Mouse (Mus musculus): ENCODE data around the gene Shd. TPM values are rescaled to one million over a fixed set of nuclear protein-coding genes. Genes with fewer than 3 reads are reported as not detected.
A peak's percentile ranks its signal among the peaks of the same experiment; 100 is the strongest.

Shd gene
- total RNA-seq, 2 experiments from 2014 or later: 0.50 to 0.99 TPM

DNA sequence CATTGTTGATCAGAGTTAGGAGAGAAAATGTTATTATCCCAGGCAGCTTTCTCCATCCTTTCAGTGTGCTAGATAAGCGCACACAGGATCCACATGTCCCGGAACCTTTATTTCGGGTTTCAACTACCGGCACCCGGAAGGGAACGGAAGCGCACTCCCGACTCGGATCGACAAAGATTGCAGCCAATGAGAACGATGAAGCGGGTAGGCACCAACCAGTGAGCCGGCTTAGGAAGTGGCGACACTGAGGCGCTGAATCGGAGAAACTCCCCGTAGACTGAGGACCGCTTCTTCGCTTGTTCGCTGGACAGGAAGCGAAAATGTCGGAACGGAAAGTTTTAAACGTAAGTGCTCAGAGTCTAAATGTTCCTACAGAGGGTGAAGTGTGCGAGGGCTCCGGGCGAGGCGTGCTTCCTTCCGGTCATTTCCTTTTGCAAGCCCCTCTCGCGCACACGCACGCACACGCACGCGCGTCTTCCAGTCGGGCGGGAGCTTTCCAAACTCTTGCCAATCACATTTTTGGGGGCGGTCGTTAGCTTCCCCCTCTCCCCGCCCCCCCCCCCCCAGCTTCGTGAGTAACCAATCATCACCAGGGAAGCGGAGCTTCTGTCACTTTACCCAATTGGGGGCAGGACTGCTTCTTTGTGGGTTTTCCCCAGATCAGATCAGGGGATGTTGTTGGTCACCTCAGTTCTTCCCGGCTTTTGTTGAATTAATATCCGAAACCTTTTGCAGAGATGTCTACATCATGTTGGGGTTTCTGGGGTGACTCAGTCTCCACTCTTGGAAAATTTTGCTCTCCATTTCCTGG lies 11.1 kb upstream of the Shd start, which contains the start of gene Yju2:
Gene Yju2, plus strand, starts transcription at position 182 of the 811 bp plus-strand sequence.
- peak; percentile 91 to 92 for DNase-seq

DNA sequence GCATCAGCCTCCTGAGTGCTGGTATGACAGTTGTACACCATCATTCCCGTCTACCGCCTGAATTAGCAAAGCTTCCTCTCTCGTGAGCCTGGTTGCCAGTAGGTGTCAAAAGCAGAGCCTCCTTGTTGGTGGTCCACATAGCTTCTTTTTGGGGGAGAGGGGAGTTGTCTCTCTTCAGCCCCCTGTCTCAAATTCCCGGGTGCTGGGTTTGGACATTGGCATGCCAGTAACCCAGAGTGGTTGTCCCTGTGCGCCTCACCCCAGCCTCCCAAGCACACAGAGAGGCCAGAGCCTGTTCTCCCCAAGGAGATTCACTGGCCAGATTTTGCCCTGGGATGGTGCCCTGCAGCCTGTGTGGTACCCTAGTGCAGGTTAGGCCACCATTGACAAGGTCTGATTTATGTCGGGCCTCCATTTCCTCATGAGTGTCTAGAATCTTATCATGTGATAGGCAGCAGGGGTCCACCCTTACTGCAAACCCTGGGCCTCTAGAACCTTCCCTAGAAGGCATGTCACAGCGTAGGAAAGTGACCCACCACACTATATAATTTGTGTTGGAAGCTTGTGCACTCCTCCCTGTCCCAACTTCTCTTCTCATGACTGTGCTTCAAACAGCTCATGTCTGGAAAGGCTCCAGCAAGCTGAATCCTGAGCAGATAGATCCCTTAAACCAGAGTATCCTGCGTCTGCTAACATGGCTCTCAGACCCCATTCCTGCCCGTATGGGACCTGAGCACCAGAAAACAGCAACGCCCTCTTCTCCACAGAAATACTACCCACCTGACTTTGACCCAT lies 10.1 kb upstream of the Shd start:
- no peak for DNase-seq

DNA sequence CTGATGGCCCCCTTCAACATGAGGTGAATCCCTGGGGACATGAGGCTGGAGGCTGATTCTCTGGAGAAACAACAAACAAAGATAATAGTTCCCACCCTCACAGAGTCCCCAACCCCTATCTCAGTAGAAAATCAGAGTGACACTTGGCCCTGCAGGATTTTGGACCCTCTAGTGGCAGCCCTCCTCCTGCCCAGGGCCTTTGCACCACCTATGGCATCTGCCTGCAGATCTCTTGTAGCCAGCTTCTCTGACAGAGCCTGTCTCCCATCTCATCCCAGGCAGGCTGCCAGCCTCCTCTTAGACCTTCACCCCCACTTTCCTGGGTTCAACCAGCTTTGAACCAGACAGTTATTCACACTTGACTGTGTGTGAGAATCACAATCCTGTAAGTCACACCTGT lies 9.5 kb upstream of the Shd start:
- no peak for DNase-seq

DNA sequence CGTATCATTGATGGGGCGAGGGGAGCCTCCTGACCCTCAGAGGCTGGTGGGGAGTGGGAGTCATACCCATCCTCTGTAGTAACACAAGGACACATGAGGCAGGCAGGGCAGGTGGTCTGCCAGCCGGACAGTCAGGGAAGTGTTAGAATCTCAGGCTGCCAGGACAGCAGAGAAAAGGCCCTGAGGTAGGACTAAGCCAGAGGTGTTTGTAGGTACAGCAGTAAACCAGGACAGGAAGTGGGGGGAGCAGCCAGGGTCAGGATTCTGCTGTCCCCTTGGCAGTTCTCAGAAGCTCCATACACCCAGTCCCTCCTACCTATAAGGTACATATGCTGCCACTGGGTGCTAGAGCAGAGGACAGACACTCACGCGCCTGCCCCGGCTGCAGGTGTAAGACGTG lies 8.6 kb upstream of the Shd start:
- DNase-seq: no peak

DNA sequence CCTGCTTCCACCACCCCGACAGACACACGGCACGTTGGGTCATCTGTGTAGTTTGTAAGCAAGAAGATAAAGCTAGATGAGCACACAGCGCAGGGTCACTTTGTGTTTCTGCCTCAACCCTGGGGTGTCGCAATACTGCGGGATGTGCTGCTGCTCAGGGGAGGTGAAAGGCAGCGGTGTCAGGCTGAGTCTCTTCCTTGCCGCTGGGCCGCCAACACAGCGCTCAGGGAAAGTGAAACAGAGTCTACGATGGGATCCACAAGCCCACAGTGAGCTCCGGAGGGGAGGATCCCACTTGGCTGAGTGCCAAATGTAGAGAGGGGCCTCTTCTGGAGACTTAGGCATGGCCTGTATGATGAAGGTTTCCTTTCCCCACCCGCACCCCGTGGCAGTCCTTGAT lies 7.1 kb upstream of the Shd start:
- peak; percentile 36 to 41 for DNase-seq

DNA sequence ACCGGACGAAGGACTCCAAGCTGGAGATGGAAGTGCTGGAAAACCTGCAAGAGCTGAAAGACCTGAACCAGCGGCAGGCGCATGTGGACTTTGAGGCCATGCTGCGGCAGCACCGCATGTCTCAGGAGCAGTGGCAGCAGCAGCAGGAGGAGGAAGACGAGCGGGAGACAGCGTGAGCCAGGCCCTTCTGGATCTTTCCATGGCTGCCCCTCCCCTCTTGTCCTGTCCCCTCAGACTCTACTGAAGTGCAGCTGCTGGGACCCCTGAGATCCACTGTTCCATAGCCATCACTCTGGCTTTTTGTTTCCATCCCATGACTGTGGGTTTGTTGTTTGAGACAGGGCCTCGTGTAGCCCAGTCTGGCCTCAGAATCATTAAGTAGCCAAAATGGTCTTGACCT lies 5.8 kb upstream of the Shd start:
- no peak for DNase-seq

DNA sequence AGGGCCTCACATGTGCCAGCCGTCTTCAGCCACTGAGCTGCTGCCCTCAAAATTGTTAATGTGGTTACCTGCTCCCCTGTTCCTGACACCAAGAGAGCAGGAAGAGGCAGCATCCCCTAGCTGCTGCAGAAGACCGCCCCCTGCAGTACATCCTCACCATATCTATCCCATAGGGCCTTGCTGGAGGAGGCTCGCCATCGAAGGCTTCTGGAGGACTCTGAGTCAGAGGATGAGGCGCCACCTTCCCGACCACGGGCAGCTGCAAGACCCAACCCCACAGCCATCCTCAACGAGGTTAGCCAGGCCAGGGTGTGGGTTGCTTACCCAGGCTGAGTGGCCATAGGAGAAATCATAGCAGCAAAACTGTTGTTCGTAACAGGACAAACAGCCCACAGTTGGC lies 5.3 kb upstream of the Shd start:
- DNase-seq: no peak

DNA sequence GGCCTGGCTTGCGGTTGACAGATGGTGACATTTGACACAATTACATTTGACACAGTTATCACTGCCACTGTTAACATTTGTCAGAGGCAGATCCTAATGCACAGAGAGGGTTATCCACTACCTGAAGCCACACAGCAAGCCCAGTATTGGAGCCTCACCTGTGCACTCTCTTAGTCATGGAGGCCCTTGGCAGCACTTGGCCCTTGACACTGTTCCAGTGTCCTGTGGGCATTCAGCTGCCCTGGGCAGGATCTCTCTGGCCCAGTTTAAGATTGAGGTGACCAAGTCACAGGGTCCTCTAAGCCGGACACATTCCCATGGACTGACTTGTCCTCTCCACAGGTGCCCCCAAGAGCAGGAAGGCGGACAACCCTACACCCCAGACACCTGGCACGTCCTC lies 3.1 kb upstream of the Shd start:
- DNase-seq: no peak

DNA sequence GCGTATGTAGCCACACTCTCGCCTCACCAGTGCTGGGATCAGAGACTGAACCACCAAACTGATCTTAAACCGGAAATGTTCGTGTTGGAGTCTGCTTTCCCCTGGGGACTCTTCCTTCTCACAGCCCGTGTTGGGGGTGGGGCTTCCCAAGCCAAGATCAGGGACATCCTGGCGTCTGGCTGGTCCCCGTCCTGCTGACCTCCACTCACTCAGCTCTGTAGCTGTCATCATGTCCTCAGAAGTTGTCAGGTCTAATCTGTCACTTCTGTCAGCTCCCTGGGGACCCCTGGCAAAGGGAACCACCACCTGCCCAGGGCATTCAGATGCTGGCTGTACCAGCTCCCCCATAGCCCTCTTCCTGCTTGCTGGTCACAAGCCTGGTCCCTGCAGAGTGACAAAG lies 2.1 kb upstream of the Shd start:
- no peak for DNase-seq

DNA sequence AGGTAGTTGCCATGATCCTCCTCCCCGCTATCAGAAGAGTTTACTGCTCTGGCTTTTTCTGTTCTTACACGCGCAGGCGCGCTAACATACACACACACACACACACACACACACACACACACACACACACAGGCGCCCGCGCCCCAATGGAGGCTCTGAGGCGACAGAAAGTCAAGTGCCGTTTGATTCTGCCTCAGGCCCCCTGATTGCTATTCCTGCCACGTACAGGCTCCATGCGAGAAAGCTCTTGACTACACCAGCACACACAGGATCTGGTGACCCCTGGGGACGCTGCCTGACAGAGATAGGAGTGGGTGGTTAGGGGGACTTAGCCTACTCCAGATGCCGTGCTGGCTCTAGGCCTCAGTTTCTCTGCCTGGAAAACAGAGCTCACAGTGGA lies 707 bp upstream of the Shd start:
- no peak for DNase-seq

DNA sequence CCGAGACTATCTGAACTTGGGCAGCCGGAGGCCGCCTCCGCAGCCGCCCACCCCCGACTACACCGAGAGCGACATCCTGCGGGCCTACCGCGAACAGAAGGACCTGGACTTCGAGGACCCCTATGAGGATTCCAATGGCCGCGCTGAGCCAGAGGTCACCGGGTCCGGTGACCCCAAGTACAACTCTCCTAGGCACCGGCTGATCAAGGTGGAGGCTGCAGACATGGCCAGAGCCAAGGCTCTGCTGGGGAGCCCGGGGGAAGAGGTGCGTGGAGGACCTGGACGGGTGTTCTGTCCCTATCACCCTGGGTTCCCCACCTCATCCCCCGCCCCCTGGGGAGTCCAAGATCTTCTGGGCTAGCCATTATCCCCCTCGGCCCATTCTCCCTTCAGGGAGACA lies 1.2 kb downstream of the Shd start:
- DNase-seq: no peak

DNA sequence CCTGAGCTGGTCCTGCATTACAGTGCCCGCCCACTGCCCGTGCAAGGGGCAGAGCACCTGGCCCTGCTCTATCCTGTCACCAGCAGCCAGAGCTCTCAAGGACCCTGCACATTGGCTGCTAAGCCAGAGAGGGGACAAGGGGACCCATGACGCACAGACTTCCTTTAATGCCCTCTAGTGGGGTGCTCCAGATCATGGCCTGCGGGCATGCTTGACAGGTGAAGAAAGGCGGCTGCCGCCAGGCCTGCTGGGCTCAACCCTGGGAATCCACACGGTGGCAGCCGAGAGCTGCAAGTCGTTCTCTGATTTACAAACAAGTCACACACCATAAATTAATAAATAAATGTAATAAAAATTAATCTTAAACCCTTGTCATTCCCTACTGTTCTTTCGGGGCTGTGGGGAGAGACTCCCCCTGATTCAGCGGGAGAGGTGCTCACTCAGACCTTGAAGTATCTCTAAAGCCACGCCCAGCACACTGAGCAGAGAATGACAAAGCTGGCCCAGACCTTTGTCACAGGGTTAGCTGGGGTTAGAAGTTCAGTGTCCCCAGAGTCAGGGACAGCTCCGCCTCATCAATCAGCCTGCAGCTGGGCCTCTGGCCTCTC lies 6.1 kb downstream of the Shd start:
- DNase-seq: peak; percentile 81 to 91

DNA sequence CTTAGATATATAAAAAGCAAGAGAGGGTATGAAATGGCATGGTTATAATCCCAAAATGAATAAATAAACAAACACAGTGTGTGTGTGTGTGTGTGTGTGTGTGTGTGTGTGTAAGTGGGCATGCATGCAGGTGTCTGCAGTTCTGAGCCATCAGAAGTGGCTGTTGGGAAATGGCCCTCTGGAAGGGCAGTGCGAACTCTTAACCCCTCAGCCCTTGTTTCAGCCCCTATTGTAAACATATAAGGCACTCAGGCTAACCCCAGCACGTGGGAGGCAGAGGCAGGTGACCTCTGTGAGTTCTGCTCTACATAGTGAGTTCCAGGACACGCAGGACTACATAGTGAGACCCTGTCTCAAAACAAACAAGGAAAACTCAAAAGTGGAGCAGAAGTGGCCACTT lies 7.0 kb downstream of the Shd start:
- DNase-seq: no peak

DNA sequence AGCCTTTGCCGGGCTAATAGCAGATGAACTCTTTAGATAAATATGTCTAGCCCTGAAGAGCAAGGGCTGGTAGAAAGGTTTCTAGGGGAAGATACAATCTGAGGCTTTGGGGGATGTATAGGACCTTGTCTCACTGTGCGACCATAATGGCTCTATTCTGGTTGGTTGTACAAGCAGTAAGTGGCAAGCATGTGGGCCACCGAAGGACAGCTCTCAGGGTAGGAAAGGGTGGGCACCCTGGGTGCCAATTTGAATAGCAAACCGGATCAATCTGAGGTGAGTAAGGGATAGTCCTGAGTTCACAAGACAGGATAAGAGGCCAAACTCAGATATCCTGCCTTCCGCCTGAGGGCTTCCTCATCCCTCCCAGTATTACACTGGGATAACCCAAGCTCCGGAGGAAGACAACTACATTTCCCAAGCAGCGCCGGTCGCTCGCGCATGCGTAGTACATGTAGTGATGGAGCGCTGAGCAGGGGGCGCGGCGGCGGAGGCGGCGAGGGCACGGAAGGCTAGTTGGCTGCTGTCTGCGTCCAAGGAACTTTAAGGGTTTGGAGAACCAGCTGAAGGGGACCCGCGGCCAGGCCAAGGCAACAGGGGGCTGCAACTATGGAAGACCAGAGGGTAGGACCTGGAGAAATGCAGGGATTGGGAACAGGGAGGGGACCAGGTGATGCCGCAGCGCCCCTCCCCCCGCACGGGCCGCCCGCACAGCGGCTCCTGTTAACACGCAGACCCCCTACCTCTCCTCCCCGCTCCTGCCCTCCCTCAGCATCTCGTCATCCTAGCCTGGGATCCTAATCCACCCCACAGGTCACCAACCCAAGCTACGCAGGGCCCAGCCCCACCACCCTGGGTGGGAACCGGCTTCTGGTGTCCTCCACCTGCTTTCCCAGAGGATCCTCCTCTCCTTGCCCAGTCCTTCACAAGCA lies 16.0 kb downstream of the Shd start, which contains the start of gene Fsd1:
Gene Fsd1, plus strand, starts transcription at position 480 of the 932 bp plus-strand sequence.
- peak; percentile 27 to 50 for DNase-seq

DNA sequence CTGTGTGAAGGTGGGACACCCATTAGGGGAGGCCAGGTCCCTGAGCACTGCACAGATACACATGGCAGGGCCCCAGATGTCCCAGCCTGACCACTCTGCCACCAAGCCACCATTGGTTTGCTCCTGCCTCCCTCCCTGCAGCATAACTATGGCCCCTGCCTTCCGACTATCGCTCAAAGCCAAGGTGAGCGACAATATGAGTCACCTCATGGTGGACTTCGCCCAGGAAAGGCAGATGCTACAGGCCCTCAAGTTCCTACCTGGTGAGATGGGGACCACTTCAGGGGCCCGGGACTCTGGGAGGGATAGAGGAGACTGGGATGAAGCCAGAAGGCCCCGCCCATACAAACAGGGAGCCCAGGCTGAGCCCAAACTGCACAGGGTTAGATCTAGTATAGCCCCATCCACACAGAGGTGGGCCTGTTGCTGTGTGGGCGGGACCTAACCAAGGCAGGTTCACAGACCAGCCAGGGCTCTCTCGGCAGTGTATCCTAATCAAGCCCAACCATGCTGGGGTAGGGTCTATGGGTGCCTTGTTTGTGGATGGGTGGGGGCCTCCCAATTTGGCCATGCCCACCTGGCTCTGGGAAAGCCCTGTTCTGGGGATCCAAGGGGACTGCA lies 20.1 kb downstream of the Shd start:
- no peak for DNase-seq

DNA sequence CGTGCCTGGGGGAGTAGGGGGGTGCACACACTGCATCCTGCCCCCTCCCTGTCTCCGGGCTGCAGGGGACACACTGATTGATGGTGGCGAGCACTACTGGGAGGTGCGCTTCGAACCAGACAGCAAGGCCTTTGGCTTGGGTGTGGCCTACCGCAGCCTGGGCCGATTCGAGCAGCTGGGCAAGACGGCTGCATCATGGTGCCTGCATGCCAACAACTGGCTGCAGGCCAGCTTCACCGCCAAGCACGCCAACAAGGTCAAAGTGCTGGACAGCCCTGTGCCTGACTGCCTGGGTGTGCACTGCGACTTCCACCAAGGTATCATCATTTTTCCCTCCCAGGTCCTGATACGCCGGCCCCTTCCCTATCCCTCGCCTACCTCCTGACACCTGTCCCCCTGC lies 25.7 kb downstream of the Shd start:
- peak; percentile 87 to 88 for DNase-seq

DNA sequence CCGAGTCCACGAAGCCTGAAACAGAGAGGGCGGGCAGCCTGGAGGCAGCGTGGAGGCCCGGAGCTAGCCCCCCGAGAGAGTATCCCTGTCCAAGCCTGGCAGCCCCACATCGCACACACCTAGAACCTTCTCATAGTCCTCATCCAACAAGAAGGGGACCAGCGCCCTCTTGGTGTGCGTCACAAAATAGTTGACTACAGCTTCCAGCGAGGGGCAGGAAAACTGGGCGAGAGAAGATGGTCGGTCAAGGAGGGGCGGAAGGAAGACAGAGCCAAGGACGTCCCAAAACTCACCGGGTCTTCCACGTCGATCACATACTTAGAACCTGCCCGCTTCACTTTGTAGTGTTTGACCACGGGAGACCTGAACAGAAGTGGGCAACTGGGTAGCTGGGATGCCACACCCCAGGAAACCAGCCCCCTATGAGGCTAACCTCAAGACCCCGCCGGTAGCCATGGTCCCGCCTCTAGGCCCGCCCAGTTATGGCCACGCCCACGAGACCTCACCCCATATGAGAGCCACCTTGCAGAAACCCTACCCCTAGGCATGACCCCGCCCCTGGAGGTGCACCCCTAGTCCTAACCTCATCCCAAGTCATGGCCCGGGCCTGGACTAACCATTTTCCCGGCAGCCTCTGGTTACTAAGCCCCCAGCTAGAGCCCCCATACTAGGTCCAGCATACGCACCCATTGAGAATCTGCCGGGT lies 29.7 kb downstream of the Shd start:
- DNase-seq: no peak

DNA sequence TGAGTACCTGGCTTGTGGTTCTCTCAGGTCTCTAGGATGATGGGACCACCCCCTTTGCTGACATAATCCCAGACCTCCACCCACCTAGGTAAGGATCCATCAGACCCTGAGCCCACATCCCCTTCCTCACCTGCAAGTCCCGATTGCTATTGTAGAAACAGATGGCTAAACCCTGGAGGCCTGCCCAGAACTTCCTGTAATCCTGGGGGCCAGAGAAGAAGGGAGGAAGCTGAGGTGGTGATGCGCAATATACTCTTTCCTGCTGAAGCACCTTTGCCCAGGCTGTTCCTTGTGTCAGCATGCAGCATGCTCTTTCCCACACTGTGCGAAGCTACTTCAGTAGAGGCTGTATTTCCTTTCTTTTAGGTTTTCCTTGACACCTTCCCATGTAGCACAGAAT lies 32.7 kb downstream of the Shd start:
- DNase-seq: no peak

DNA sequence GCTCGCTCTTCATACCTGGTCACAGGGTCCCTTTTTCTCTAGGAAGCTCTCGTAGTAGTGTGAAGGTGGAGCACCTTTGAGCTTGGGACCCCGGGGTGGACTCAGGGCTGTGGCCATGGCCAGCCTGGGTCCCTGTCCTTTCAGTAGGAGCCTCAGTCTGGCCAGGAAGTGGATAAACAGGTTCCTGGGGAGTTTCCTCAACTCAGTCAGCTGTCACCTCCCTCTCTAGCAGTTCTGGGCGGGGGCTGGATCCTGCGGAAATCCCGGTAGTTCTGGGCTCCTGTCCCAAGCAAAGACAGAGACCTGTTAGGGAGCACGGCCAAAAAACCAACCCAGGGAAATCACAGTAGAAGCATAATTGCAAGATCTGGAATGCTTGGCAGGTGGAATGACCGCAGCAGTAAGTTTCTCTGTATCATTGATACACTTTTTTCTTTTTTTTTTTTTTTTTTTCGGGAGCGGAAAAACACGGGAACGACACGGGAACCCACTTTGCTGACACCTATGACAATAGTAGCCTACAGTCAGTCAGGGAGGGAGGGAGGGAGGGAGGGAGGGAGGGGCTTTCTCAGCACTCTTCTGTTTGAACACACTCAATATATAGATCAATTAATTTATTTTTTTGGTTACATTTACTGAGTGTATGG lies 35.3 kb downstream of the Shd start, which contains the start of the genes Stap2 and Mpnd:
Gene Stap2, minus strand, starts transcription at position 170 of the 647 bp plus-strand sequence.
Gene Mpnd, plus strand, starts transcription at position 297 of the 647 bp plus-strand sequence.
- peak in 1 of 2 experiments; percentile 62 for DNase-seq

DNA sequence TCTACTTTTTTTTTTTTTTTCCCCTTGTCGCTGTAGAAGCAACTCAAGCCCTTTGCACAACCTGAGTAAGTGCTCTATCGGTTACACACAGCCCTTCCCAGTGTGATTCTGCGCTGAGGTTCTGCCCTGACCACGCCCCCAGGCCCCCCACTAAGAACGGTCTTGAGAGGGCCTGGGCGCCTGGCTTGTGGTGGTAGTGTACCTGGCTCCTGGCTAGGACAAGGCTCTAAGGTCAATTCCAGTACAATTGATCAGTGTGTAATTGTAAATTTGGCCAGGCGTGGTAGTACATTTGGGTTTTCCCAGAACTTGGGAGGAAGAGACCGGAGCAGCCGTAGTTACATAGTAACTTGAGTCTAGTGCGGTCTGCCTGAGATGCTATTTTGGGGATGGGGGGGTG lies 36.7 kb downstream of the Shd start:
- no peak for DNase-seq
